Mouse (Mus musculus): ENCODE measurements around the gene Slbp. TPM values are rescaled to one million over a fixed set of nuclear protein-coding genes. Genes with fewer than 3 reads are reported as not detected.

The Slbp gene
- polyA plus RNA-seq, 1 experiment from 2014 or later = 257 TPM

DNA sequence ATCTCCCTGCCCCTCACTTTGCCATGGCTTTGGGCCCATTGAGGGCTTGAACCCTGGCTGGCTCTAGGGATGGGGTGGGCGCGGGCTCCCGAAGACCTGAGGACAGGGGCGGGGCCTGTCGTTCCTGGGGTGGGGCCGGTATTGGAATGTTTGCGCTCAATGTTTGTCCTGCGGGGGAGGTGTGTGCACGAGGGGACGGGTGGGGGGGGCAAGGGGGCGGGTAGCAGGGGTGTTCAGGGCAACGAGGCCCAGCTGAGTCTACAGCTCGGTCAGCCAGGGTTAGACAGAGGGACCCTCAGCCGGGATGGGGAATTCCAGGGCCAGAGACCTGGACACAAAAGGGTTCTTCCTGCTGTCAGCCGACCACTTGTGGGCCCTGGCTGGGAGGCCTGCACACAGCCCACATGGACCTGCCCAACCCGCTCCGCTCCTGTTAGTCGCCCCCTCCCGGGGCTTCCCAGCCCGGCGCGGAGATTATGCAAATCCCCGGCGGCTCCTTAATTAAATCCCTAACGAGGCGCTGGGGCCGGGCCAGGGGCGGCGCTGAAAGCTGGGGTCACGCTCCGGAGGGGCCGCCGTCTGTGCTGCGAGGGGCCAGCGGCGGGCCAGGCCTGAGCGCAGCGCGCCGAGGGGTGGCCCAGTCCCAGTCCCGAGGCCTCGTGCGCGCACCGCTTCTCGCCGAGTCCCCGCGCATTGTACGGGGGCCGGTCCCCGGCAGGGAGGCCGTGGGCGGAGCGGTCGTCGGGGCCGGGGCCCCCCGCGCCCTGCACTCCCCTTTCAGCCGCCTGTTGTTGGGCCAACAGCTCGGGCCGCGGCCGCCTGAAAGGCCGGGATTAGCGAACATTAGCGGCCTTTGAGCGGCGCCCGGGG lies 42.7 kb upstream of the Slbp start:
- H3K4me1 ChIP-seq (replicated peaks; ENCODE audit: control insufficient read depth, insufficient read depth, low read length) = peaks cover 48% of the 10 kb centered on the region
- peak; percentile 77 for DNase-seq (ENCODE audit: low spot score)
- H3K4me3 ChIP-seq (ENCODE audit: low read depth, low read length) = peak overlapping the region; percentile 35
- H3K27me3 ChIP-seq (ENCODE audit: control insufficient read depth, insufficient read depth, low read length) = peaks cover 5% of the 10 kb centered on the region; the same call in 1 of the 2 replicates
- peak overlapping the region; percentile 84 for H3K4me2 ChIP-seq (replicated peaks; ENCODE audit: low read depth, low read length)
- peak overlapping the region; percentile 86 for H3K27ac ChIP-seq (ENCODE audit: low read depth, low read length)
- H3K36me3 ChIP-seq (ENCODE audit: control insufficient read depth, insufficient read depth, low read length) = no peaks in the 10 kb centered on the region
- 3% methylated on average over 42 of the region's 71 CpGs for WGBS
- H3K9ac ChIP-seq (ENCODE audit: low read depth, low read length) = peak overlapping the region; percentile 65
- no peaks in the 10 kb centered on the region for H3K9me3 ChIP-seq (ENCODE audit: control insufficient read depth, low read length)
- peak; percentile 80 for ATAC-seq (ENCODE audit: low FRiP score)

DNA sequence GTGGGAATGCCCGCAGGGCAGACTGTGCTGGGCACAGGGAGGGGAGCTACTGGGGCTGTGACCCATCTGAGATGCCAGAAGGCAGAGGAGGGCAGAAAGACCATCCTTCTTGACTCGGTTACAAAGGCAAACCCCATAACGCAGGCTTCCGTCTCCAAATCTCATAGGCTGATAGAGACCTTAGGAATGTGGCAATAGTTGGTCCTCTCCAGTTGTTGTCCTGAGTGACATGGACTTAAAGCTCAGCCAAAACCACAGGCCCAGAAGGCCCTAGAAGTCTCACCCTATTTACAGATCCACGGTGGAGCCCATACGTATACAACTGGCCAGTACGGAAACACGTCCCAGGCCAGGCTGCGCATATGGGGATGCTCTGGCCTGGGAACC lies 42.1 kb upstream of the Slbp start:
- 33% methylated on average over 9 of the region's 9 CpGs for WGBS
- no peaks in the 10 kb centered on the region for H3K9me3 ChIP-seq (ENCODE audit: control insufficient read depth, low read length)
- no peak for ATAC-seq (ENCODE audit: low FRiP score)
- H3K4me3 ChIP-seq (ENCODE audit: low read depth, low read length) = no peak overlapping the region
- H3K27ac ChIP-seq (ENCODE audit: low read depth, low read length) = peak overlapping the region; percentile 86; the same call in 1 of the 2 replicates
- H3K4me1 ChIP-seq (replicated peaks; ENCODE audit: control insufficient read depth, insufficient read depth, low read length) = peaks cover 44% of the 10 kb centered on the region
- peaks cover 5% of the 10 kb centered on the region; the same call in 1 of the 2 replicates for H3K27me3 ChIP-seq (ENCODE audit: control insufficient read depth, insufficient read depth, low read length)
- no peak for DNase-seq (ENCODE audit: low spot score)
- no peak overlapping the region for H3K9ac ChIP-seq (ENCODE audit: low read depth, low read length)
- H3K36me3 ChIP-seq (ENCODE audit: control insufficient read depth, insufficient read depth, low read length) = no peaks in the 10 kb centered on the region
- no peak overlapping the region for H3K4me2 ChIP-seq (replicated peaks; ENCODE audit: low read depth, low read length)

DNA sequence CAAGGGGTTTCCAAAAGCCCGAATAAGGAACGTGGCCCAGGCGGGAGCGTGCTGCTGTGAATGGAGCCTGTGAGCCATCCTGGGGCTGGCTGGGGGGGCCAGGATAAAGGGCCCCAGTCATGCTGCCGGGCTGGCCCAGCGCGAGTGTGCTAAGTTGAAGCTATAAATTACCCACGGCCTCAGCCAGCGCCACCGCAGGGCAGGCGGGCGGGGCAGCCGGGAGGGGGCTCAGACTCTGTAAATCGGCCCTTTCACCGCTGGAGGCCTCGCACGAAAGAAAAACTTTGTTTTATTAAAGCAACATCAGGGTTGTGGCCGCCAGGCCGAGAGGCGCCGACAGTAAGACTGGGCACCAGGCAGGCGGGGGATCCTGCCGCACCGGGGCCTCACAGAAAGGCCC lies 40.0 kb upstream of the Slbp start:
- ATAC-seq (ENCODE audit: low FRiP score) (no peak), DNase-seq (ENCODE audit: low spot score) (peak; percentile 58)
- Histone ChIP-seq H3K9ac (ENCODE audit: low read depth, low read length) (no peak overlapping the region), H3K4me3 (ENCODE audit: low read depth, low read length) (no peak overlapping the region), H3K4me2 (replicated peaks; ENCODE audit: low read depth, low read length) (peak overlapping the region; percentile 9; the same call in 1 of the 2 replicates), H3K4me1 (replicated peaks; ENCODE audit: control insufficient read depth, insufficient read depth, low read length) (peaks cover 46% of the 10 kb centered on the region), H3K27me3 (ENCODE audit: control insufficient read depth, insufficient read depth, low read length) (peaks cover 5% of the 10 kb centered on the region; the same call in 1 of the 2 replicates), H3K9me3 (ENCODE audit: control insufficient read depth, low read length) (no peaks in the 10 kb centered on the region), H3K27ac (ENCODE audit: low read depth, low read length) (peak overlapping the region; percentile 80), H3K36me3 (ENCODE audit: control insufficient read depth, insufficient read depth, low read length) (no peaks in the 10 kb centered on the region)
- WGBS = 1% methylated on average over 24 of the region's 24 CpGs

DNA sequence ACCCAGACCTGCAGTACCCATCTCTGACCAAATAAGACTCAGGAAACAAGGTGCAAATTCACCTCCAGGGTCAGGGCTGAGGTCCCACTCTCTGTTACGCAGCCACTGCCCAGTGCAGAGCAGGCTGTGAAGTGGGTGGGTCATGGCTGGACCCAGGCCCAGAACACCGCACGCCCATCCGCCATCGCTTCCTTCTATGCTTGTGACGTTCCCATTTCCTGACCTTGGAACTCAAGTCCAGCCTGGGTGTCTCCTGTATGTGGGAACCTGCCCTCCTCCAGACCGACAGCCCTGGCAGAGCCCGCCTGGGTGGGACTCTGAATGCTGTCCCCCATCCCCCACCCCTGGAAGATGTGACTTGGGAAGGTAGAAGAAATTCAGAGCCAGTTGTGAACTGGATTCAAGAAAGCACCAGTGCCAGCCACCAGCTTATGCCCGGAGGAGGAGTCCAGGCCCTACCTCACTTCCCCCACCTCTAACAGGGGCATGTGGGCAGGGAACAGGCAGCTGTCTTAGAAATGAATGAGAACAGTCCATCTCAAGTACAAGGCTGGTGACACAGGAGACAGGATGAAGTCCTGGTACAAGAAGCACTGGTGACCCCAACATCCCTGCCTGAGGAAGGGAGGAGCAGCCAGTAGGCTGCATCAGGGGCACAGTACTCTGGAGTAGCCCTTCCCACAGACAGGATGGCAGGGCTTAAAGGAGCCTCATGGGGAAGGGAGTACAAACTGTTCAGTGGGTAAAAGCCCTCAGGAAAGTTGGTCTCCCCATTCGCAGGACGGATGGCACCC lies 37.7 kb upstream of the Slbp start:
- H3K4me3 ChIP-seq (ENCODE audit: low read depth, low read length) = no peak overlapping the region

DNA sequence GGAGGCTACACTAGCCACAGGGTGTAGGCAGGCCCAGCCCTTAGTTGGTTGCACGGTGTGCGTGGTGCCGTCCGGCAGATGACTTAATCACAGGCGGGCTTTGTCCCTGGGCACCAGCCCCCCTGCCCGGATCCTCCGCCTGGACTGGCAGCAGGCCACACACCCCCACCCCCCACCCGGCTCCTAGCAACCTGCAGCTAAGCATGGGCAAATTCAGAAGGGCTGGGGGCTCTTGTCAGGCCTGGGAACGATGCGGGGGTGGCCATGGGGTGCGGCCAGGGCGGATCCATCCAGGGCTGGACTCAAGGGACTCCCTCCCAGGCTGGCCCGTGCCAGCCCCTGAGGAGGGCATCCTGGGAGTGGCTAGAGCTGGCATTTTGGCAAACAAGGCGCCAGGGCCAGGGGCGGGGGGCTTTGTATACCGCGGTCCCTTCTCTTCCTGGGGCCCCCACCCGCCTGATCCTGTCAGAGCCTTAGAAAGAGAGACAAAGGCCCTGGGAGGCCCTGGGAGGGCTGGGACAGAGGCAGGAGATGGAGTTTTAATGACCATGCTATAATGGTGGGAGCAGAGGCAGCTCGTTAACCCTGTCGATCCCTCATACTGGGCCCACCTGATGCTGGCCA lies 37.0 kb upstream of the Slbp start:
- no peak overlapping the region for H3K4me3 ChIP-seq (ENCODE audit: low read depth, low read length)

More for the DNA sequence above, 37.7 kb upstream of the Slbp start:
- ATAC-seq (ENCODE audit: low FRiP score) = peak; percentile 25; the same call in 1 of the 2 replicates
- H3K9me3 ChIP-seq (ENCODE audit: control insufficient read depth, low read length) = no peaks in the 10 kb centered on the region
- H3K4me2 ChIP-seq (replicated peaks; ENCODE audit: low read depth, low read length) = peak overlapping the region; percentile 25
- DNase-seq (ENCODE audit: low spot score) = no peak
- peaks cover 2% of the 10 kb centered on the region; the same call in 1 of the 2 replicates for H3K27me3 ChIP-seq (ENCODE audit: control insufficient read depth, insufficient read depth, low read length)
- peak overlapping the region; percentile 32; the same call in 1 of the 2 replicates for H3K9ac ChIP-seq (ENCODE audit: low read depth, low read length)
- peak overlapping the region; percentile 40; the same call in 1 of the 2 replicates for H3K27ac ChIP-seq (ENCODE audit: low read depth, low read length)
- no peaks in the 10 kb centered on the region for H3K36me3 ChIP-seq (ENCODE audit: control insufficient read depth, insufficient read depth, low read length)
- WGBS = 63% methylated on average over 11 of the region's 11 CpGs
- H3K4me1 ChIP-seq (replicated peaks; ENCODE audit: control insufficient read depth, insufficient read depth, low read length) = peaks cover 27% of the 10 kb centered on the region

DNA sequence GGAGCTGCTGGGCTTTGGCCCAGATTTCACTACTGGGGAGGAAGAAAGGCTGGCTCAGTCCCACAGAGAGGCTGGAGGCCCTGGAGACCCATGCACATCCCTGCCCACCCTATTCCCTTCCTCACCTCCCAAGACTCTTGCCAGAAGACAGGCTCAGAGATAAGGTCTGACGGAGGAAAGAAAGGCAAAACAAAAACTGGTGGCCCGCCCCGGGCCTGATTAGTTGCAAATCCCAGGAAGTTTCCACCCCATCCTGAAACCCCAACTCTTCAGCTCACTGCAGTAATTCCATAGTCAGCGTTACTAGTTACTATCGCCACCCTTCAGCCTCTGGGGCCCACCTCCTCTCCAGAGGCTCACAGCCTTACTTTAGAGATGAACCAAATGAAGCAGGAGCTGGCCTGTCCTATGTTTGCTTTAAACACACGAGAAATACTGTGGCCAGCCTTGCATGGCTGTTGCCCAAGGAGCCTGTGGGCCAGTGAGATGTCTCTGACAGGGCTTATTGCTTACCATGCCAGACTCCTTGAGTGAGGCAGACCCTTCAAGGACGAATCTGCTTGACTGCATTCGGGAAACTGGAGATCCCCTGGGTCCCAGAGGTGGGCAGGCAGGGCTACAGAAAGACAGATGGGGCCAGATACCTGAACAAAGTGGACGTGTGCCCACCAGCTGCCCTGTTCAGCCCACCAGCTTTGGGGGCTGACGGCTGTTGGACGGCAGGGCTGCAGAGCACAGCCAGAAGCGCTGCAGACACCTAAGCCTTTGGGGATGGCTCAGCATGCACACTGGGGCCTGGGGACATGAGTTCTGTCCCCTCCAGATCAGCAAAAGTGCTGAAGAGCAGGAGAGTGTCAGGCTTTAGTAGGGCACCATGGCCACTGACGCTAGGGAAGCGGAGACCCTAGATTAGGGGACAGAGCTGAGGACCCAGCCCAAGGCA lies 36.2 kb upstream of the Slbp start:
- peak overlapping the region; percentile 40 for H3K9ac ChIP-seq (ENCODE audit: low read depth, low read length)
- H3K4me2 ChIP-seq (replicated peaks; ENCODE audit: low read depth, low read length) = peak overlapping the region; percentile 25; the same call in 1 of the 2 replicates
- 48% methylated on average over 14 of the region's 14 CpGs for WGBS
- no peaks in the 10 kb centered on the region for H3K36me3 ChIP-seq (ENCODE audit: control insufficient read depth, insufficient read depth, low read length)
- DNase-seq (ENCODE audit: low spot score) (no peak), ATAC-seq (ENCODE audit: low FRiP score) (no peak)
- peaks cover 2% of the 10 kb centered on the region; the same call in 1 of the 2 replicates for H3K27me3 ChIP-seq (ENCODE audit: control insufficient read depth, insufficient read depth, low read length)
- H3K27ac ChIP-seq (ENCODE audit: low read depth, low read length) = peak overlapping the region; percentile 85
- no peaks in the 10 kb centered on the region for H3K9me3 ChIP-seq (ENCODE audit: control insufficient read depth, low read length)
- H3K4me1 ChIP-seq (replicated peaks; ENCODE audit: control insufficient read depth, insufficient read depth, low read length) = peaks cover 19% of the 10 kb centered on the region
- no peak overlapping the region for H3K4me3 ChIP-seq (ENCODE audit: low read depth, low read length)

More for the DNA sequence above, 37.0 kb upstream of the Slbp start:
- Histone ChIP-seq H3K4me1 (replicated peaks; ENCODE audit: control insufficient read depth, insufficient read depth, low read length) (peaks cover 24% of the 10 kb centered on the region), H3K27me3 (ENCODE audit: control insufficient read depth, insufficient read depth, low read length) (peaks cover 2% of the 10 kb centered on the region; the same call in 1 of the 2 replicates), H3K4me2 (replicated peaks; ENCODE audit: low read depth, low read length) (peak overlapping the region; percentile 25), H3K9me3 (ENCODE audit: control insufficient read depth, low read length) (no peaks in the 10 kb centered on the region), H3K9ac (ENCODE audit: low read depth, low read length) (peak overlapping the region; percentile 40), H3K36me3 (ENCODE audit: control insufficient read depth, insufficient read depth, low read length) (no peaks in the 10 kb centered on the region), H3K27ac (ENCODE audit: low read depth, low read length) (peak overlapping the region; percentile 85)
- ATAC-seq (ENCODE audit: low FRiP score) (peak; percentile 87), DNase-seq (ENCODE audit: low spot score) (peak; percentile 74)
- 24% methylated on average over 20 of the region's 20 CpGs for WGBS

DNA sequence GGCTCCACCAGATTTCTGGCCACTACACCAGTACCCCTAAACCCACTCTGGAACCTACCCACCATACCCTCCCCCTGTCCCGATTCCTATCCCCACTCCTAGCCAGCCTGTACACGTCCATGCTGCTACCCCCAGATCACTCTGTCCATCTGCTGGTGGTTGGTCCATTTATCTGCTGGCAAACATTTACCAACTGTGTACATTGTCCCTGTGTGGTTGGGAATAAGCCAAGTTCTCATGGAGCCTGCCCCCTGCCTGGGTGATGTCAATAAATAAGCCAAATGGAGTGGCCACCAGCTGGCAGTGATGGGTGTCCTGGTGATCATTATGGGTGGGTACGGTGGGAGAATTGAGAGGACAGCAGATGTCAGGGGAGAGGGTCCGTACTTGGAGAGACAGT lies 34.8 kb upstream of the Slbp start:
- H3K4me2 ChIP-seq (replicated peaks; ENCODE audit: low read depth, low read length) = no peak overlapping the region
- peaks cover 12% of the 10 kb centered on the region for H3K4me1 ChIP-seq (replicated peaks; ENCODE audit: control insufficient read depth, insufficient read depth, low read length)
- no peaks in the 10 kb centered on the region for H3K9me3 ChIP-seq (ENCODE audit: control insufficient read depth, low read length)
- H3K4me3 ChIP-seq (ENCODE audit: low read depth, low read length) = no peak overlapping the region
- DNase-seq (ENCODE audit: low spot score) (no peak), ATAC-seq (ENCODE audit: low FRiP score) (no peak)
- no peaks in the 10 kb centered on the region for H3K36me3 ChIP-seq (ENCODE audit: control insufficient read depth, insufficient read depth, low read length)
- WGBS = 77% methylated on average over 4 of the region's 4 CpGs
- H3K9ac ChIP-seq (ENCODE audit: low read depth, low read length) = no peak overlapping the region
- H3K27me3 ChIP-seq (ENCODE audit: control insufficient read depth, insufficient read depth, low read length) = peaks cover 2% of the 10 kb centered on the region; the same call in 1 of the 2 replicates
- H3K27ac ChIP-seq (ENCODE audit: low read depth, low read length) = no peak overlapping the region

Measured in hindbrain, embryonic 11.5 days (tissue).